Mouse (Mus musculus) C2C12 (cell line): Measurements from ENCODE around the gene Cpm.

ENCODE experiments used
- CEBPB ChIP-seq: IDR thresholded peaks from one replicate; pipeline ENCODE4 v1.6.1; 2011; ENCODE audit warnings: low read depth, mild to moderate bottlenecking, control low read depth, moderate library complexity
- CTCF ChIP-seq: IDR thresholded peaks from one replicate; pipeline ENCODE4 v1.5.1; 2011; ENCODE audit not compliant: control insufficient read depth, insufficient read depth, insufficient read length
- FOSL1 ChIP-seq: IDR thresholded peaks from one replicate; pipeline ENCODE4 v1.8.0; 2011; ENCODE audit warnings: mild to moderate bottlenecking, low read length; ENCODE audit not compliant: poor library complexity, insufficient read depth, severe bottlenecking
- MAX ChIP-seq: IDR thresholded peaks from one replicate; pipeline ENCODE4 v1.6.1; 2011; ENCODE audit warnings: mild to moderate bottlenecking, control low read depth
- MYOG ChIP-seq: IDR thresholded peaks from one replicate; pipeline ENCODE4 v1.6.1; 2011; ENCODE audit not compliant: control insufficient read depth, insufficient read length; ENCODE audit errors: extremely low read depth
- USF1 ChIP-seq: IDR thresholded peaks from one replicate; pipeline ENCODE4 v1.6.1; 2011; ENCODE audit warnings: low read depth, mild to moderate bottlenecking, control low read depth, moderate library complexity

- TF ChIP-seq CTCF (peak; percentile 4), USF1 (no peak), MAX (no peak), CEBPB (no peak), MYOG (no peak), FOSL1 (no peak)
Measured at GRCm38 (mm10) chr10:117681999-117682857, 52.9 kb downstream of the Cpm start.
